Mouse (Mus musculus) hindbrain, embryonic 13.5 days (tissue): ENCODE data around the gene Pdzd7. TPM values are rescaled to one million over a fixed set of nuclear protein-coding genes. Genes with fewer than 3 reads are reported as not detected.

Experiments used
- ATAC-seq: fragments of 200-750 bp; cut with Nextera tagmentation; 2 replicates; pipeline ENCODE4 v1.8.0; 2017; ENCODE audit warnings: moderate TSS enrichment; ENCODE audit not compliant: low FRiP score
- H3K27ac ChIP-seq: fragments of 300-500 bp; sonication (generic); 2 replicates; pipeline ENCODE4 v1.5.1; 2015; ENCODE audit warnings: inconsistent platforms, mild to moderate bottlenecking, moderate library complexity
- H3K27me3 ChIP-seq: fragments of 300-500 bp; sonication (generic); 2 replicates; pipeline ENCODE4 v1.6.1; 2015; ENCODE audit warnings: mild to moderate bottlenecking, inconsistent platforms
- H3K36me3 ChIP-seq: fragments of 300-500 bp; sonication (generic); 2 replicates; pipeline ENCODE4 v1.6.1; 2015; ENCODE audit warnings: mild to moderate bottlenecking, inconsistent platforms
- H3K4me1 ChIP-seq: fragments of 300-500 bp; sonication (generic); replicated peaks from 2 replicates; pipeline ENCODE4 v1.6.1; 2015; ENCODE audit warnings: inconsistent platforms
- H3K4me2 ChIP-seq: fragments of 300-500 bp; sonication (generic); 2 replicates; pipeline ENCODE4 v1.6.1; 2015; ENCODE audit warnings: inconsistent platforms, mild to moderate bottlenecking, moderate library complexity
- H3K4me3 ChIP-seq: fragments of 300-500 bp; sonication (generic); 2 replicates; pipeline ENCODE4 v1.5.1; 2015; ENCODE audit warnings: mild to moderate bottlenecking, inconsistent platforms
- H3K9ac ChIP-seq: fragments of 300-500 bp; sonication (generic); 2 replicates; pipeline ENCODE4 v1.6.1; 2015; ENCODE audit warnings: mild to moderate bottlenecking, inconsistent platforms
- H3K9me3 ChIP-seq: fragments of 300-500 bp; sonication (generic); 2 replicates; pipeline ENCODE4 v1.6.1; 2016; ENCODE audit warnings: inconsistent platforms
- WGBS: fragments of 180-500 bp; shearing (Covaris S2); methylation state at CpG from one replicate; pipeline ENCODE4 v1.1.7; 2015; 5-methylcytosine and 5-hydroxymethylcytosine counted together
- polyA plus RNA-seq: library from polyadenylated mRNA; unstranded; fragments of >200 nt; fragmentation: Nextera tagmentation; extraction: Ambion mirVana; gene quantifications from 2 replicates; pipeline ENCODE4 v1.2.1, GENCODE M21; 2015

The Pdzd7 gene
- polyA plus RNA-seq, 1 experiment from 2014 or later, result 1.5 TPM

DNA sequence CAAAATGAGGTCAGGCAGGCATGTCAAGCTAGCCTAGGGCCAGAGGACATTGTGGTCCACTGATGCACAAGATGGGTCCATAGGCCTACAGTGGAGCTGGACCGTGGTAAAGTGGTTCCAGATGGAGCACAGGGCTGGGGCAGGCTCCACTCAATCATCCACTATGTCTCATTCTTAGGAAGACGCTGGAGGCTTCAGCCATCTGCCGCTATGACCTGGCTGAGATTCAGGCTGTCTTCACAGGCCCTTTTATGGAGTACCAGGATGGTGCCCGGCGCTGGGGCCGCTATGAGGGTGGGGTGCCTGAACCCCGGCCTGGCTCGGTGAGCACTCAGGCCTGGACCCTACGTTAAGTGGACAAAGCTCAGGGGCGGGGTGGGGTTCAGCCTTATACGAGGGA is 47.7 kb downstream of the Pdzd7 start:
- Histone ChIP-seq H3K4me2 (no peak overlapping the region), H3K4me3 (no peak overlapping the region), H3K27ac (no peak overlapping the region), H3K36me3 (peaks cover 91% of the 10 kb centered on the region), H3K9ac (no peak overlapping the region), H3K4me1 (no peaks in the 10 kb centered on the region; the same call in 1 of the 2 replicates), H3K9me3 (no peaks in the 10 kb centered on the region), H3K27me3 (no peaks in the 10 kb centered on the region)
- WGBS, result 85% methylated on average over 11 of the region's 11 CpGs
- ATAC-seq, result no peak

DNA sequence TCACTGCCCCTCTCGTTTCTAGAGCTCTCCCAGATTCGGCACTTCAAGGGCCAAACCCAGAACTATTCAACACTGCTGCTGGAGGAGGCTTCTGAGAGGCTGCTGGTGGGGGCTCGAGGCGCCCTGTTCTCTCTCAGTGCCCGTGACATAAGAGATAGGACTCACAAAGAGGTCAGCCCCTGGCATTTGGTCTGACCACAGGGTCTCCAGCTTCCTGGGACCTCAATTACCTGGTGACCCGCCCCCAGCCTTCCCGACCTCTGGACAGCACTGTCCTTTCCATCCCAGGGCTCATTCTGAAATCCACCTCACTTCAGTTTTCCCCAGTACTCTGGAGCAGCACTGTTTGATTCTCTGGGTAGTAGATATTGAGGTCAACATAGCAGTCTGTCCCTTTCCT is 52.8 kb downstream of the Pdzd7 start:
- H3K4me2 ChIP-seq, result 0 out of 2 replicates have a peak overlapping the region, but pooled peaks have one; percentile 2

DNA sequence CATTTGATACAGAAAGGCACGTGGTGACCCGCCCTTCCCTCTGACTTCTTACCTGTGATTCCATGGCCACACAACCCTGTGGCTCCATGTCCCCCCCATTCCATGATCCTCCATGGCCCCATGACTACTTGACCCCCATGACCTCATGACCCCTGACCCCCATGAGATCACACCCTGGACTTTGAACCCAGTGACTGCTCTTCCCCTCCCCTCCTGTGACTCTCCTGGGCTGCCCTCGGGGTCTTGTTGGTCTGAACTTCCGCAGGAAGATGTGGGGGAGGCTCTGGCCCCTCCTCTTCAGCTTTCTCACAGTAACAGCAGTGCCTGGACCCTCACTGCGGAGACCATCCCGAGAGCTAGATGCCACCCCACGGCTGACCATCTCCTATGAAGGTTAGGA is 53.3 kb downstream of the Pdzd7 start:
- 58% methylated on average over 7 of the region's 7 CpGs for WGBS
- Histone ChIP-seq H3K27me3 (no peaks in the 10 kb centered on the region), H3K9me3 (no peaks in the 10 kb centered on the region), H3K4me1 (peaks cover 40% of the 10 kb centered on the region), H3K9ac (peak overlapping the region; percentile 95; the same call in 1 of the 2 replicates), H3K4me3 (no peak overlapping the region), H3K27ac (no peak overlapping the region), H3K4me2 (0 out of 2 replicates have a peak overlapping the region, but pooled peaks have one; percentile 2), H3K36me3 (peaks cover 44% of the 10 kb centered on the region)
- ATAC-seq, result no peak

More for the DNA sequence above, 52.8 kb downstream of the Pdzd7 start:
- Histone ChIP-seq H3K4me3 (no peak overlapping the region), H3K36me3 (peaks cover 48% of the 10 kb centered on the region), H3K9me3 (no peaks in the 10 kb centered on the region), H3K27me3 (no peaks in the 10 kb centered on the region), H3K9ac (no peak overlapping the region), H3K4me1 (peaks cover 40% of the 10 kb centered on the region), H3K27ac (no peak overlapping the region)
- 67% methylated on average over 7 of the region's 7 CpGs for WGBS
- ATAC-seq, result no peak

DNA sequence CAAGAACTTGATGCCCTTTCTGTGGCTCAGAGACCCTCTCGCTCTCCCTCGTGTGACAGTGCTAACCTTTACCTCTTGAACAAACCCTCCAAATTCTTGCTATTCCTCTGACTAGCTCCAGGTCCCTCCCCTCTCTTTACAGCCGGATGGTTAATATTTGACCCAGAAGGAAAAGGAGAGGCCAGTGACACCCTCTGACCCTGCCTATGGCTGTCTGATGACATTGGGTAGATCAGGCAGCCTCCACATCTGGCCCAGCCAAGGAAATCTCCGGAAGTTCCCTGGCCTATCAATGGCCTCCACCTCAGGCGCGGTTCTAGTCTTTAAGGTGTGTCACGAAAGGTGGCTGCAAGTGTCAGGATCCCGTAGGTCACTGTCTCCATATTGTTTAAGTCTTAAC is 54.5 kb downstream of the Pdzd7 start:
- Histone ChIP-seq H3K9me3 (no peaks in the 10 kb centered on the region), H3K36me3 (peaks cover 32% of the 10 kb centered on the region), H3K9ac (peak overlapping the region; percentile 95), H3K4me1 (peaks cover 40% of the 10 kb centered on the region), H3K27ac (peak overlapping the region; percentile 71; the same call in 1 of the 2 replicates), H3K4me2 (peak overlapping the region; percentile 82), H3K27me3 (0 out of 2 replicates have a peak, but pooled peaks cover 6% of the 10 kb centered on the region), H3K4me3 (peak overlapping the region; percentile 84)
- 81% methylated on average over 8 of the region's 8 CpGs for WGBS
- ATAC-seq, result no peak

DNA sequence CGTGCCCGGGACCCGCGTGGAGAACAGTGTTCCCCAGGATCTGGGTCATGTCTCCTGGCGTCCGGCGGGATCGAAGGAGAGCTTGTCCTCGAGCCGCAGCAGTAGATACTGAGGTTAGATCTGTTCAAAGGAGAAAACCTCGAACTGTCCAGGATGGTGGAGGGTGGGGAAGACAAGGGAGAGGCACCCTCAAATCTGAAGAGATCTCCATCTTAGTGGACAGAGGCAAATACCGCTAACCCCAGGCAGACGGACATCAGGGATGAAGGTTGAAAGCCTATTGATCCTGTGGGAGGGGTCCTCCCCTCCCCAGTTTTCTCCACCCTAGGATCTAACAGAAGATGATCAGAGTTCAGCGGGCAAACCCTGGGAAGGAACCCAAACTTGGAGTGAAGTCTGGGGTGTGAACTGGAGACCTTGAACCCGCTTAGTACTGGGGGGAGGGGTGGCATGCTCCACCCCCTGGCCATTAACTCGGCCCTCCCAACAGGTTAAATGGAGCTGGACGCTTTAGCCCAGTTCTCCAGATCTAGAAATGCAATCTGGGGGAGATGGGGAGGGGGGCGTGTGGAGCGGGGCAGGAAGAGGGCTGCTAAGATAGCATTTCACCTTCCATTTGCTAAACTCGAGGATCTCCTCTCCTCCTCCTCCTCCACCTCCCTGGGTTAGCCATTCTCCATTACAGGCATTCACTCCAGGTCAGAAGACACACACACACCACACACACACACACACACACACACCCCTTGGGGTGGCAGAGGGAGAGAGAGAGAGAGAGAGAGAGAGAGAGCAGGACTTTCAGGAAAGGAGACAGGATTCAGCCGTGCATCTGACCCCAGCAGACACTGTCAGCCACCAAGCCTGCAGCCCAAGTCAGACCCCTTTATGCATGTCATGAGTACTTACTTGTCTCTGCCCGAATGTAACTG is 55.7 kb downstream of the Pdzd7 start:
- 0 out of 2 replicates have a peak, but pooled peaks cover 6% of the 10 kb centered on the region for H3K27me3 ChIP-seq
- peak overlapping the region; percentile 84 for H3K27ac ChIP-seq
- peak; percentile 55 for ATAC-seq
- peaks cover 23% of the 10 kb centered on the region for H3K36me3 ChIP-seq
- peak overlapping the region; percentile 84 for H3K4me3 ChIP-seq
- peak overlapping the region; percentile 95 for H3K9ac ChIP-seq
- H3K4me2 ChIP-seq, result peak overlapping the region; percentile 82
- no peaks in the 10 kb centered on the region for H3K9me3 ChIP-seq
- H3K4me1 ChIP-seq, result peaks cover 40% of the 10 kb centered on the region
- WGBS, result 6% methylated on average over 22 of the region's 22 CpGs

GRCm38 (mm10) chr19:44988831-44989566 is 56.5 kb downstream of the Pdzd7 start, which contains the start of gene Sema4g:
Sema4g (plus strand) TSS chr19:44989101.
- peak; percentile 85 for ATAC-seq
- H3K4me1 ChIP-seq, result peaks cover 40% of the 10 kb centered on the region
- H3K4me3 ChIP-seq, result peak within 1 kb of the TSS; percentile 84
- H3K27ac ChIP-seq, result peak within 1 kb of the TSS; percentile 84
- no peaks in the 10 kb centered on the region for H3K9me3 ChIP-seq
- WGBS, result under 1% methylated on average over 57 of the region's 58 CpGs
- H3K4me2 ChIP-seq, result peak within 1 kb of the TSS; percentile 82
- H3K36me3 ChIP-seq, result peaks cover 15% of the 10 kb centered on the region
- peak within 1 kb of the TSS; percentile 95 for H3K9ac ChIP-seq
- 0 out of 2 replicates have a peak, but pooled peaks cover 6% of the 10 kb centered on the region for H3K27me3 ChIP-seq

DNA sequence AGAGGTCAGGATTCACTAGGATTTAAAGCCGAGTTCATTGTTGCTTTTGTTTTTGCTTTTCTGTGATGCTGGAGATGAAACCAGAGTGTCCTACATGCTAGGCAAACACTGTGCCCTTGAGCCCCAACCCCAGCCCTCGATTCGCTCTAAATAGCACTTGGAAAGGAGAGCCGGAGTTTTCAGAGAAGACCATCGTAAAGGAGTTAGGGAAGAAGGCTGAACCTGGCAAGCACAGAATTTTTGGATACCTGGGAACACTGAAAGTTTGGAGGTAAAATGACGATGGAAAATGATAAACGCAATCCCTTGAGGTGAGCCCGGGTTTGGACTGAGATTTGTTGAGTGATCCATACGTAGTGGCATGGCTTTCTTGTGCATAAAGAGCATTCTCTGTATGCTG is 57.2 kb downstream of the Pdzd7 start:
- H3K9me3 ChIP-seq, result no peaks in the 10 kb centered on the region
- H3K4me2 ChIP-seq, result peak overlapping the region; percentile 82
- H3K27me3 ChIP-seq, result 0 out of 2 replicates have a peak, but pooled peaks cover 6% of the 10 kb centered on the region
- peaks cover 40% of the 10 kb centered on the region for H3K4me1 ChIP-seq
- peak overlapping the region; percentile 95 for H3K9ac ChIP-seq
- H3K27ac ChIP-seq, result peak overlapping the region; percentile 84
- no peak for ATAC-seq
- H3K4me3 ChIP-seq, result peak overlapping the region; percentile 84
- 36% methylated on average over 9 of the region's 9 CpGs for WGBS
- H3K36me3 ChIP-seq, result peaks cover 16% of the 10 kb centered on the region

GRCm38 (mm10) chr19:44987851-44988250 is 57.7 kb downstream of the Pdzd7 start:
- no peak overlapping the region for H3K27ac ChIP-seq
- H3K36me3 ChIP-seq, result peaks cover 13% of the 10 kb centered on the region
- no peak overlapping the region for H3K4me3 ChIP-seq
- no peak overlapping the region for H3K4me2 ChIP-seq
- 0 out of 2 replicates have a peak, but pooled peaks cover 6% of the 10 kb centered on the region for H3K27me3 ChIP-seq
- ATAC-seq, result no peak
- 54% methylated on average over 6 of the region's 6 CpGs for WGBS
- no peak overlapping the region for H3K9ac ChIP-seq
- no peaks in the 10 kb centered on the region for H3K9me3 ChIP-seq
- peaks cover 40% of the 10 kb centered on the region for H3K4me1 ChIP-seq

GRCm38 (mm10) chr19:44987004-44987403 is 58.5 kb downstream of the Pdzd7 start:
- Histone ChIP-seq H3K36me3 (peaks cover 5% of the 10 kb centered on the region), H3K4me3 (no peak overlapping the region), H3K9ac (no peak overlapping the region), H3K27ac (no peak overlapping the region), H3K4me2 (no peak overlapping the region), H3K9me3 (no peaks in the 10 kb centered on the region), H3K4me1 (peaks cover 33% of the 10 kb centered on the region), H3K27me3 (0 out of 2 replicates have a peak, but pooled peaks cover 6% of the 10 kb centered on the region)
- 71% methylated on average over 6 of the region's 6 CpGs for WGBS
- ATAC-seq, result no peak

GRCm38 (mm10) chr19:44985159-44985988 is 60.1 kb downstream of the Pdzd7 start:
- 71% methylated on average over 5 of the region's 5 CpGs for WGBS
- no peaks in the 10 kb centered on the region for H3K9me3 ChIP-seq
- ATAC-seq, result no peak
- 0 out of 2 replicates have a peak, but pooled peaks cover 6% of the 10 kb centered on the region for H3K27me3 ChIP-seq
- H3K4me3 ChIP-seq, result no peak overlapping the region
- H3K27ac ChIP-seq, result no peak overlapping the region
- no peak overlapping the region for H3K4me2 ChIP-seq
- H3K4me1 ChIP-seq, result peaks cover 16% of the 10 kb centered on the region
- no peak overlapping the region for H3K9ac ChIP-seq
- peaks cover 17% of the 10 kb centered on the region for H3K36me3 ChIP-seq

- ATAC-seq, result no peak
- 92% methylated on average over 4 of the region's 4 CpGs for WGBS
Observed at GRCm38 (mm10) chr19:44984420-44984819, 61.1 kb downstream of the Pdzd7 start.

More at GRCm38 (mm10) chr19:44984420-44984819, 61.1 kb downstream of the Pdzd7 start:
- no peaks in the 10 kb centered on the region for H3K9me3 ChIP-seq
- H3K4me1 ChIP-seq, result peaks cover 7% of the 10 kb centered on the region
- H3K9ac ChIP-seq, result no peak overlapping the region
- H3K27me3 ChIP-seq, result 0 out of 2 replicates have a peak, but pooled peaks cover 6% of the 10 kb centered on the region
- H3K36me3 ChIP-seq, result peaks cover 25% of the 10 kb centered on the region
- H3K4me3 ChIP-seq, result no peak overlapping the region
- H3K27ac ChIP-seq, result no peak overlapping the region
- no peak overlapping the region for H3K4me2 ChIP-seq
